Mouse (Mus musculus) thymus, adult 2 months (tissue): ENCODE measurements around the gene Fam172a.

Source experiments
- CTCF ChIP-seq: fragments of 200-500 bp; IDR thresholded peaks from 2 replicates; pipeline ENCODE4 v1.5.1; 2012; ENCODE audit warnings: mild to moderate bottlenecking, control low read depth, low read length, moderate library complexity, borderline replicate concordance; ENCODE audit not compliant: control insufficient read depth, poor library complexity, insufficient read depth; ENCODE audit errors: extremely low read depth
- POLR2A ChIP-seq: fragments of 200-500 bp; IDR thresholded peaks from 2 replicates; pipeline ENCODE4 v1.6.1; 2012; ENCODE audit warnings: mild to moderate bottlenecking, low read length, control low read depth, moderate library complexity; ENCODE audit not compliant: control insufficient read depth, poor library complexity, insufficient read depth; ENCODE audit errors: extremely low read depth

DNA sequence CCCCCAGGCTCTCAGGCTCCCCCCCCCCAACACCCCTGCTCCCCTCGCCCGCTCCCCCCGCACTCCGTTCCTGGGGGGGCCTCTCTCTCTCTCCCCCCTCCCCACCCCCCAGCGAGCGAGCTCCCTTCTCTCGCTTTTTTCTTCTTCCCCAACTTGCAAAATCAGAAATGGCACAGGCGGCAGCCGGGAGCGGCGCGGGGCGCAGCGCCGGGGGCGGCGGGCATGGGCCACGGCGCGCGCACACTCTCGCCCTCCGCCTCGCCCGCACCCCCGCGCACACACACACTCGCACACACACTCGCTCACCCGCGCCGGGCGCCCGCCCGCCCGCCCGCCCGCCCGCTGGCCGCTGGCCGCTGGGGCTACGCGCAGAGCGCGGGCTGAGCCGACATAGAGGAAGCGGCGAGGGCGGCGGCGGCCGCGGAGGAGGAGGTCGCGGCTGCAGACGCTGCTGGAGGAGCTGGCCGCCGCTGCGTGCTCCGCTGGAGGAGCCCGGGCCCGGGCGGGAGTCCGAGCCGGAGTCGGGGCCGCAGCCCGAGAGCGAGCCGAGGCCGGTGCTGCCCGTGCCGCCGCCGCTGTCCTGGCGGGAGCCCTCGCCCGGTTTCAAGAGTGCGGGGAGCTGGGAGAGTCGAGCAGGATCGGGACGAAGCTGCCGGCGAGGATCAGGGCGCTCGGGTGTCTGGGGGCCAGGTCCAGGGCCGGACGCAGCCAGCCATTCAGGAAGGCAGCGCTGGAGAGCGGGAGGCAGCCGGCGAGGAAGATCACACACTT lies 497.2 kb downstream of the Fam172a start:
- TF ChIP-seq POLR2A (no peak), CTCF (no peak)
